Mouse (Mus musculus): ENCODE data around the gene Hoga1. TPM values are rescaled to one million over a fixed set of nuclear protein-coding genes. Genes with fewer than 3 reads are reported as not detected.

The Hoga1 gene
- polyA plus RNA-seq, 1 experiment from 2014 or later, result 21.1 TPM

- Histone ChIP-seq H3K4me1 (0 out of 2 replicates have a peak, but pooled peaks cover 9% of the 10 kb centered on the region), H3K27ac (no peak within 1 kb of the TSS), H3K4me2 (no peak within 1 kb of the TSS), H3K9ac (no peak within 1 kb of the TSS), H3K4me3 (replicated peaks) (no peak within 1 kb of the TSS), H3K27me3 (no peaks in the 10 kb centered on the region), H3K9me3 (replicated peaks) (no peaks in the 10 kb centered on the region), H3K36me3 (no peaks in the 10 kb centered on the region)
- no peak for ATAC-seq (replicated peaks; ENCODE audit: low FRiP score)
- 73% methylated on average over 4 of the region's 4 CpGs for WGBS
These were observed 6.5 kb downstream of the Hoga1 start, which contains the start of gene 4933411K16Rik for GRCm38 (mm10) chr19:42051948-42052347. 4933411K16Rik (plus strand) TSS chr19:42052248.

- Histone ChIP-seq H3K36me3 (no peaks in the 10 kb centered on the region), H3K4me1 (0 out of 2 replicates have a peak, but pooled peaks cover 9% of the 10 kb centered on the region), H3K27ac (0 out of 2 replicates have a peak overlapping the region, but pooled peaks have one; percentile 28), H3K4me3 (replicated peaks) (no peak overlapping the region), H3K9ac (no peak overlapping the region), H3K4me2 (no peak overlapping the region), H3K9me3 (replicated peaks) (no peaks in the 10 kb centered on the region), H3K27me3 (no peaks in the 10 kb centered on the region)
- peak; percentile 82 for ATAC-seq (replicated peaks; ENCODE audit: low FRiP score)
- 55% methylated on average over 6 of the region's 6 CpGs for WGBS
These were observed 8.8 kb downstream of the Hoga1 start for GRCm38 (mm10) chr19:42054255-42054654.

GRCm38 (mm10) chr19:42055881-42056280 is 10.5 kb downstream of the Hoga1 start:
- Histone ChIP-seq H3K27me3 (no peaks in the 10 kb centered on the region), H3K9me3 (replicated peaks) (no peaks in the 10 kb centered on the region), H3K4me3 (replicated peaks) (no peak overlapping the region), H3K9ac (no peak overlapping the region), H3K4me1 (0 out of 2 replicates have a peak, but pooled peaks cover 9% of the 10 kb centered on the region), H3K27ac (no peak overlapping the region), H3K36me3 (no peaks in the 10 kb centered on the region), H3K4me2 (no peak overlapping the region)
- ATAC-seq (replicated peaks; ENCODE audit: low FRiP score), result no peak
- WGBS, result 48% methylated on average over 2 of the region's 2 CpGs

DNA sequence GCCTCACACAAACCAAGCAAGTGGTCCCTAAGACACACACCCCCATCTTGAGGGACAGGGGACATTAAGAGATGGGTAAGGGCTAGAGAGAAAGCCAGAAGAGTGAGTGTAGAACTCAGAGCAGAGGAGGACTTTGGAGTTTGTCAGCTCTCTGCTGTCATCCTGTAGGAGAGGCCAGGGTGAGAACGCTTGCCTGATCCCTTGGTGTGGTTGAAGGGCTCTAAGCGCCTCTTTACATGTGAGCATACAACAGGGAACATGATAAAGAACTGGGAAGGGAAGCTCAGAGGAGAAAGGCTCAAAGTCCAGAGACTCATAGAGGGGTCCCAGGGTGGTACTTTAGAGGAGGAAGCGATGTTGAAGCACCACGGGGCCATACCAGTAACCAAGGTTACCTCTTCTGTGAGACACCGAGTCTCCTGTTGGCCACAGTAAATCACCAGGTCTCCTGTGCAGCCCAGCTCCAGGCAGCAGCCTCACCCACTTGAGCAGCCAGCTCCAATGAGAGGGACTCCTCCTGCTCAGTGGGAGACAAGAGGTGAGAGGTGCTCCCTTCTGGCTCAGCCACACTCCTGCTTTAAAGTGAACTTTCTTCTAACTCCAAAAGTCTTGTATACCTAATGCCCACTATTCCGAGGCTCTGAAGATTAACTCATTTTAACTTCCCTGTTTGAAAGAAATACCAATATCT is 11.5 kb downstream of the Hoga1 start:
- no peaks in the 10 kb centered on the region for H3K36me3 ChIP-seq
- no peak overlapping the region for H3K27ac ChIP-seq
- H3K4me3 ChIP-seq (replicated peaks), result no peak overlapping the region
- H3K9ac ChIP-seq, result no peak overlapping the region
- no peak overlapping the region for H3K4me2 ChIP-seq
- ATAC-seq (replicated peaks; ENCODE audit: low FRiP score), result 0 out of 2 replicates have a peak, but pooled peaks have one; percentile 11
- 0 out of 2 replicates have a peak, but pooled peaks cover 9% of the 10 kb centered on the region for H3K4me1 ChIP-seq
- WGBS, result 62% methylated on average over 6 of the region's 6 CpGs
- no peaks in the 10 kb centered on the region for H3K27me3 ChIP-seq
- H3K9me3 ChIP-seq (replicated peaks), result no peaks in the 10 kb centered on the region

- Histone ChIP-seq H3K9me3 (replicated peaks) (no peaks in the 10 kb centered on the region), H3K36me3 (no peaks in the 10 kb centered on the region), H3K4me3 (replicated peaks) (no peak overlapping the region), H3K27ac (no peak overlapping the region), H3K9ac (no peak overlapping the region), H3K27me3 (no peaks in the 10 kb centered on the region), H3K4me2 (no peak overlapping the region), H3K4me1 (0 out of 2 replicates have a peak, but pooled peaks cover 6% of the 10 kb centered on the region)
- ATAC-seq (replicated peaks; ENCODE audit: low FRiP score), result no peak
- WGBS, result 54% methylated on average over 7 of the region's 7 CpGs
These were observed 13.0 kb downstream of the Hoga1 start for GRCm38 (mm10) chr19:42058426-42058825.

DNA sequence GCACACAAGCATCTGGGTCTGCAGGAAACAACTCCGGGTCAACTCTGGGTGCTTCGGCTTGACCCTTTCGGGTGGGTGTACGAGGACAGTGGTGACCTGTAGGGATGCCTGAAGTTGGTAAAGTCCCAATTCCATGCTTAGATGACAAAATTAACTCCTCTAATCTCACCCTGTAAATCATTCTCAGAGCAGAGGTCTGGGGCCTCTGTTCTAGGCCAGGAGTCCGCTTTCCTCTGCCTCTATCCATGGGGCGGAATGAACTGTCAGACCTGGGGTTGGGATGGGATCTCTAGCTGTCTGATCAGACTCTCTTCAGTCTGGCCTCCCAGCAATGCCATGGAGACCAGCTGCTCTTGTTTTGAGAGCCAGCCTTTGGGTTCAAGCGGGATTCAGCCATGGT is 16.0 kb downstream of the Hoga1 start:
- Histone ChIP-seq H3K9me3 (replicated peaks) (no peaks in the 10 kb centered on the region), H3K4me1 (no peaks in the 10 kb centered on the region), H3K4me3 (replicated peaks) (no peak overlapping the region), H3K27me3 (no peaks in the 10 kb centered on the region), H3K4me2 (no peak overlapping the region), H3K9ac (no peak overlapping the region), H3K27ac (peak overlapping the region; percentile 45; the same call in 1 of the 2 replicates), H3K36me3 (no peaks in the 10 kb centered on the region)
- WGBS, result 84% methylated on average over 7 of the region's 7 CpGs
- ATAC-seq (replicated peaks; ENCODE audit: low FRiP score), result peak; percentile 62; the same call in 1 of the 2 replicates

DNA sequence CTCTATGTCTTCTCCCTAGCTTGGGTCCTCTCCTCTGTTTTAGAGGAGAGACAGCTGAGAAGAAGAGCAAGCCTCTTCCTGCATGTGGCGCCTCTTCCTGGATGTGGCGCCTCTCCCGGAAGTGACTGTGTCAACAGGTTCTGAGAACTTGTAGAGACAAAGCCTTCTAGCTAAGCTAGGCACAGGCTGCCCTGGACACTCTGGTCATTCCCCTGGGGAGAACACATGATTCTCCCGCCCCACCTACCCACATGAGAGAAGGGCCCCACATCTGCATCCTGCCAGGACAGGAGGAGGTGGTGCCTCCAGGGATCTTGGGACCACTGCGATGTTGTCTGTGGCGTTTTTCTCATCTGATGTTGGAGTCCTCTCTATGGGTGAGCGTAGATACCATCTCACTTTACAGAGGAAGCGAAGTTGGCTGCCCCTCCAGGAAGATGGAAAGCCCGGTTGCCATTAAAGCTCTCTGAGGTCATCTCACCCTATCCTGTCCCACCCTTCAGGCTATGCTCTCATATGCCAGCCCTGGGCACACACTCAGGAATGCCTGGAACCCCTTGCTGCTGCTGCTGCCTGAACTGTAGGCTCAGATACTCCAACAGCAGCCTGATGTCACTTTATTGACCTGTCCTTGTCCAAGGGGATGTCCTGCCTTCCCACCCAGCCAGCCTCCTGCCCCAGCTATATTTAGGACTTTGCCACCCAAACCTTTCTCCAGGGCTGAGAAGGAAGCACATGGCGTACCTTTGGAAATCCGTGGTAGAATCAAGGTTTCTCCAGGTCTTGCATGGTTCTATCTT is 23.2 kb downstream of the Hoga1 start:
- Histone ChIP-seq H3K4me2 (no peak overlapping the region), H3K9me3 (replicated peaks) (no peaks in the 10 kb centered on the region; the same call in 1 of the 2 replicates), H3K4me1 (0 out of 2 replicates have a peak, but pooled peaks cover 3% of the 10 kb centered on the region), H3K36me3 (no peaks in the 10 kb centered on the region), H3K4me3 (replicated peaks) (no peak overlapping the region), H3K27ac (no peak overlapping the region), H3K27me3 (no peaks in the 10 kb centered on the region), H3K9ac (no peak overlapping the region)
- WGBS, result 76% methylated on average over 11 of the region's 11 CpGs
- ATAC-seq (replicated peaks; ENCODE audit: low FRiP score), result 0 out of 2 replicates have a peak, but pooled peaks have one; percentile 15

DNA sequence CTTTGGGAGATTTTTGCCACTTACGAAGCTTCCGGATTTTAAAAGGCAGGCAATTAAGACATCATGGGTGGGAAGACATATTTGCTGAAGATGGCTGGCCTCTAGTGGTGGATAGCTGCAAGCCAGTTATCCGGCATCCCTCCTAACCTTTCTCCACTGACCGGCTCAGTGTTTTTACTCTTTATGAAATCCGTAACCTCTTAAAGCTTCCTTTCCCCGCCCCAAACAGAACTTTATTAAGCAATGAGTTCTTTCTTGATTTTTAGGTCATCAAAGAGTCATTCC is 23.8 kb downstream of the Hoga1 start:
- ATAC-seq (replicated peaks; ENCODE audit: low FRiP score), result no peak
- WGBS, result 55% methylated on average over 6 of the region's 6 CpGs
- no peak overlapping the region for H3K4me2 ChIP-seq

DNA sequence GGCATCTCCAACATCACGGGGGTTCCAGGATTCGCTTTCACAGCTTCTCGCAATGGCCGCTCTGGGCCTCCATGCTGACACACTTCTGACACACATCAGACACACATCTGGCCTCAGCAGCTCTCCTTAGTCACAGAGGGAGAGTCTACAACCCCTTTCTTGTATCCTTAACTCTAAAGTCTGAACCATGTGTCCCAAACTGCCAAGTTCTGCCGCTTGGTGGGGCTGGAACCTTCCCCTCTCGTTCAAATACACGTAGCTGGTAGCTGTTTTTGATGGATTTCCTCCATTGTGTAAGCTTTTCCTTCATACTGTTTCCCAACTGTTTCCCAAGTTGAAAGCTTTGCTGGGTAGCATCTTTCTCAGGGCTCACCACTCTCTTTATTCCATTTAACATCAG is 25.8 kb downstream of the Hoga1 start:
- H3K4me2 ChIP-seq, result no peak overlapping the region
- 0 out of 2 replicates have a peak, but pooled peaks cover 3% of the 10 kb centered on the region for H3K4me1 ChIP-seq
- no peak overlapping the region for H3K9ac ChIP-seq
- peaks cover 15% of the 10 kb centered on the region for H3K36me3 ChIP-seq
- no peak for ATAC-seq (replicated peaks; ENCODE audit: low FRiP score)
- H3K27me3 ChIP-seq, result no peaks in the 10 kb centered on the region
- H3K9me3 ChIP-seq (replicated peaks), result no peaks in the 10 kb centered on the region; the same call in 1 of the 2 replicates
- no peak overlapping the region for H3K27ac ChIP-seq
- 78% methylated on average over 7 of the region's 7 CpGs for WGBS
- no peak overlapping the region for H3K4me3 ChIP-seq (replicated peaks)

More for the DNA sequence above, 23.8 kb downstream of the Hoga1 start:
- Histone ChIP-seq H3K9me3 (replicated peaks) (no peaks in the 10 kb centered on the region; the same call in 1 of the 2 replicates), H3K9ac (no peak overlapping the region), H3K4me3 (replicated peaks) (no peak overlapping the region), H3K4me1 (0 out of 2 replicates have a peak, but pooled peaks cover 3% of the 10 kb centered on the region), H3K36me3 (no peaks in the 10 kb centered on the region), H3K27me3 (no peaks in the 10 kb centered on the region), H3K27ac (no peak overlapping the region)

- ATAC-seq (replicated peaks; ENCODE audit: low FRiP score), result 0 out of 2 replicates have a peak, but pooled peaks have one; percentile 47
These were observed 26.6 kb downstream of the Hoga1 start for GRCm38 (mm10) chr19:42071886-42072608.

DNA sequence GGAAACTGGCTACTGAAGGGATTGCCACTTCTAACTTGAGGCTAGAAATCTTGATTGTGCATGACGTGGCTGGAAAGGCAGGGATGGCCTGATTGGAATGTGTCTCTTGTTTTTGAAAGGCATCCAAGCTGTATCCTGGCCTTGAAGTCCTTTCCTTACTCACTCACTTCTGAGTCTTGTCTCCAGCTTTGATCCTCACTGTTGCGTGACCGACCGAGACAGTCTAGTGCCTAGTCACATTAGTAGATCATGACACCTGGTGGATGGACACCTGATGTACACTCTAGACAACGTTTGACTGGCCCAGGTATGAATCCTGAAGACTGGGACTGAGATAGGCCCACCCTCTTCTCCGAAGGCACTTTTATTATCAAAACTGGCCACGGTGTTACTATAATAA is 27.4 kb downstream of the Hoga1 start:
- Histone ChIP-seq H3K4me3 (replicated peaks) (no peak overlapping the region), H3K27ac (no peak overlapping the region), H3K9ac (no peak overlapping the region), H3K27me3 (no peaks in the 10 kb centered on the region), H3K9me3 (replicated peaks) (no peaks in the 10 kb centered on the region; the same call in 1 of the 2 replicates), H3K4me2 (no peak overlapping the region), H3K36me3 (peaks cover 27% of the 10 kb centered on the region), H3K4me1 (0 out of 2 replicates have a peak, but pooled peaks cover 3% of the 10 kb centered on the region)
- WGBS, result 69% methylated on average over 7 of the region's 7 CpGs
- ATAC-seq (replicated peaks; ENCODE audit: low FRiP score), result no peak; the same call in 1 of the 2 replicates

More at GRCm38 (mm10) chr19:42071886-42072608, 26.6 kb downstream of the Hoga1 start:
- WGBS, result 82% methylated on average over 15 of the region's 15 CpGs
- H3K27me3 ChIP-seq, result no peaks in the 10 kb centered on the region
- 0 out of 2 replicates have a peak, but pooled peaks cover 3% of the 10 kb centered on the region for H3K4me1 ChIP-seq
- H3K36me3 ChIP-seq, result peaks cover 22% of the 10 kb centered on the region
- no peaks in the 10 kb centered on the region; the same call in 1 of the 2 replicates for H3K9me3 ChIP-seq (replicated peaks)
- no peak overlapping the region for H3K9ac ChIP-seq
- no peak overlapping the region for H3K4me3 ChIP-seq (replicated peaks)
- H3K4me2 ChIP-seq, result no peak overlapping the region
- no peak overlapping the region for H3K27ac ChIP-seq
